Mouse (Mus musculus) heart, postnatal 0 days (tissue): Measurements from ENCODE around the gene Cbx6.

Experiments
- CTCF ChIP-seq: IDR thresholded peaks from 2 replicates; pipeline ENCODE4 v1.5.1; 2016; ENCODE audit warnings: antibody characterized with exemption, control low read depth, low read depth
- EP300 ChIP-seq: IDR thresholded peaks from 2 replicates; pipeline ENCODE4 v1.6.1; 2016; ENCODE audit warnings: antibody characterized with exemption, low read depth

GRCm38 (mm10) chr15:79847100-79847499, 12.6 kb upstream of the Cbx6 start:
- no peak for TF ChIP-seq CTCF
- no peak for TF ChIP-seq EP300
